Mouse (Mus musculus) CD4-positive helper T cell, adult 2 months (primary cell): Measurements from ENCODE around the gene Olfr1410.

Experiments
- DNase-seq: peaks from one replicate; pipeline ENCODE4 v3.0.0-alpha.2; 2012; ENCODE audit warnings: low read depth, missing footprints, low spot score

Gene Olfr1410

GRCm38 (mm10) chr1:92640393-92640792 is 34.8 kb downstream of the Olfr1410 start:
- peak; percentile 53 for DNase-seq

GRCm38 (mm10) chr1:92641514-92642272 is 36.1 kb downstream of the Olfr1410 start, which contains the start of gene Cops9:
Cops9 (minus strand) TSS chr1:92641985.
- DNase-seq: peak; percentile 90

GRCm38 (mm10) chr1:92643691-92644090 is 38.1 kb downstream of the Olfr1410 start:
- no peak for DNase-seq

- DNase-seq: no peak
Observed at GRCm38 (mm10) chr1:92644916-92645315, 39.3 kb downstream of the Olfr1410 start.

- DNase-seq: no peak
Observed at GRCm38 (mm10) chr1:92646111-92646510, 40.5 kb downstream of the Olfr1410 start.

- no peak for DNase-seq
Observed at GRCm38 (mm10) chr1:92646601-92647000, 41.0 kb downstream of the Olfr1410 start.

GRCm38 (mm10) chr1:92647026-92647425 is 41.4 kb downstream of the Olfr1410 start:
- no peak for DNase-seq

GRCm38 (mm10) chr1:92647752-92648151 is 42.2 kb downstream of the Olfr1410 start:
- DNase-seq: peak; percentile 58

- peak; percentile 42 for DNase-seq
Observed at GRCm38 (mm10) chr1:92648197-92648596, 42.6 kb downstream of the Olfr1410 start.

- DNase-seq: peak; percentile 69
Observed at GRCm38 (mm10) chr1:92648673-92649072, 43.1 kb downstream of the Olfr1410 start, which contains the start of gene Otos. Otos (minus strand) TSS chr1:92648841.

- no peak for DNase-seq
Observed at GRCm38 (mm10) chr1:92651467-92651866, 45.9 kb downstream of the Olfr1410 start.

- DNase-seq: no peak
Observed at GRCm38 (mm10) chr1:92653179-92653578, 47.6 kb downstream of the Olfr1410 start.

- no peak for DNase-seq
Observed at GRCm38 (mm10) chr1:92654676-92655075, 49.1 kb downstream of the Olfr1410 start.

- no peak for DNase-seq
Observed at GRCm38 (mm10) chr1:92657025-92657820, 51.6 kb downstream of the Olfr1410 start.

- no peak for DNase-seq
Observed at GRCm38 (mm10) chr1:92659392-92659791, 53.8 kb downstream of the Olfr1410 start.
